Mouse (Mus musculus): Measurements from ENCODE around the gene Acot1. TPM values are rescaled to one million over a fixed set of nuclear protein-coding genes. Genes with fewer than 3 reads are reported as not detected.

Gene Acot1
- total and polyA plus RNA-seq, 3 experiments = 0.42 TPM; not detected in 2

DNA sequence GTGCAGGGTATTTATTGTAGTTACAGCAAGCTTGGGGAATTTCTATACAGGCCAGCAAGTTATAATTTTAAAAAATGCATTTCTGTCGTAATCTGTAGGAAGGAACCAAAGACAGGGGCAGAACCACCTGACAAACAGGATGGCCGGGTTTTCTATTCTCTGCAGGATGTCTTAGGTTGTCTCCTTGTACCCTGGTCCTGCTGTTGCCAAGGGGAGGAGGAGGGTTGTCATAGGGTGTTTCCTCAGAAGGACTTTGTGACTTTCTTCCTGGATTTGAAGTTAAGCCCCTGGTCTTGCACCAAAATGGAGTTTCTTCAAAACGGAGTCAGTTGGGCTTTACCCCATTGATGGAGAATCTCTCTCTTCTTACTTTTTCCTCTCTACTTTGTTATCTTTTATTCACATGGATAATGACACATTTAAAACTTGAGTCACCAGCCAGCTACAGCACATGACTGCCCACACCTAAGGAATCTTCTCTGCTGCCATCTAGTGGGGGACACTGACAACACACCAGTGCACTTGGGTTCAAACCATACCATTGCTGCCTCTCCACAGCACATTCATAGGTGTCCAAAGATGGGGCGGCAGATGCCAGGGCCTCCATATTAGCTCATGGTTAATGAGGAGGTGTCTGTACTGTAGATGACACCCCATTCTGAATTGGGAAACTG lies 21.5 kb downstream of the Acot1 start:
- H3K9ac ChIP-seq (ENCODE audit: insufficient read depth, low read depth) = no peak overlapping the region
- no peaks in the 10 kb centered on the region for H3K27me3 ChIP-seq (replicated peaks)
- in situ Hi-C loops (cut with MboI; ENCODE audit: low pct_ligation_motif_present, low pct_unique_long_range_greater_than_20kb, low sequenced_read_pairs) (no loop called here), dilution Hi-C loops (cut with MboI; ENCODE audit: extremely low pct_ligation_motif_present, extremely low pct_unique_long_range_greater_than_20kb, low sequenced_read_pairs) (no loop called here)
- H3K79me2 ChIP-seq (replicated peaks; ENCODE audit: control insufficient read depth, extremely low read depth, insufficient read depth, poor library complexity, severe bottlenecking) = no peaks in the 10 kb centered on the region
- no peaks in the 10 kb centered on the region for H3K9me3 ChIP-seq (replicated peaks; ENCODE audit: low read length)
- TF ChIP-seq PAX5 (IDR thresholded peaks at IDR 0.05; ENCODE audit: low read length) (no peak), E2F4 (IDR thresholded peaks at IDR 0.05; ENCODE audit: insufficient replicate concordance, low read depth, low read length) (no peak), RCOR1 (conservative IDR thresholded peaks at IDR 0.05; ENCODE audit: low read depth, low read length) (no peak), TBP (conservative IDR thresholded peaks at IDR 0.05; ENCODE audit: low read depth, low read length) (no peak), JUND (conservative IDR thresholded peaks at IDR 0.05; ENCODE audit: low read depth, low read length) (no peak), ZMIZ1 (IDR thresholded peaks at IDR 0.05; ENCODE audit: low read depth, low read length) (no peak), BHLHE40 (IDR thresholded peaks at IDR 0.05; ENCODE audit: low read depth, low read length) (peak; percentile 82), JUN (IDR thresholded peaks at IDR 0.05; ENCODE audit: insufficient read depth, low read depth, low read length) (no peak), ZC3H11A (IDR thresholded peaks at IDR 0.05; ENCODE audit: low read depth, low read length) (peak; percentile 32; the same call in 1 of the 2 replicates), MEF2A (IDR thresholded peaks at IDR 0.05; ENCODE audit: borderline replicate concordance, low read depth, low read length) (no peak), MAX (IDR thresholded peaks at IDR 0.05; ENCODE audit: low read length) (peak; percentile 63), CHD1 (IDR thresholded peaks at IDR 0.05; ENCODE audit: low read depth, low read length) (no peak), EP300 (IDR thresholded peaks at IDR 0.05; ENCODE audit: low read length) (no peak), CHD2 (IDR thresholded peaks at IDR 0.05; ENCODE audit: low read length) (no peak), KAT2A (IDR thresholded peaks at IDR 0.05; ENCODE audit: insufficient replicate concordance, low read length) (no peak), USF2 (conservative IDR thresholded peaks at IDR 0.05; ENCODE audit: low read depth, low read length) (no peak), SIN3A (IDR thresholded peaks at IDR 0.05; ENCODE audit: low read length) (peak; percentile 28; the same call in 1 of the 2 replicates), MYC (IDR thresholded peaks at IDR 0.05; ENCODE audit: low read depth, low read length) (peak; percentile 86), GABPA (IDR thresholded peaks at IDR 0.05; ENCODE audit: insufficient replicate concordance, low read depth, low read length) (no peak), ELF1 (IDR thresholded peaks at IDR 0.05; ENCODE audit: low read depth, low read length) (no peak), NRF1 (IDR thresholded peaks at IDR 0.05; ENCODE audit: low read depth, low read length) (no peak), TCF12 (IDR thresholded peaks at IDR 0.05; ENCODE audit: low read depth, low read length) (no peak), MXI1 (IDR thresholded peaks at IDR 0.05; ENCODE audit: low read depth, low read length) (peak; percentile 42; the same call in 1 of the 2 replicates), NELFE (IDR thresholded peaks at IDR 0.05; ENCODE audit: low read depth, low read length) (no peak), ZKSCAN1 (IDR thresholded peaks at IDR 0.05; ENCODE audit: borderline replicate concordance, low read depth, low read length) (no peak), ZNF384 (IDR thresholded peaks at IDR 0.05; ENCODE audit: low read depth, low read length) (no peak), POLR2AphosphoS2 (IDR thresholded peaks at IDR 0.05; ENCODE audit: low read depth, low read length) (no peak), SMC3 (IDR thresholded peaks at IDR 0.05; ENCODE audit: low read depth, low read length) (peak; percentile 92), HCFC1 (IDR thresholded peaks at IDR 0.05; ENCODE audit: low read depth, low read length) (no peak), CTCF (conservative IDR thresholded peaks at IDR 0.05 in 1 of 2, IDR thresholded peaks at IDR 0.05 in 1 of 2; ENCODE audit: low read depth in 2 of 2, low read length in 2 of 2) (peak; percentile 87 to 89), IRF4 (IDR thresholded peaks at IDR 0.05; ENCODE audit: low read depth, low read length) (no peak; the same call in 1 of the 2 replicates), MAZ (IDR thresholded peaks at IDR 0.05; ENCODE audit: low read depth, low read length) (0 out of 2 replicates have a peak, but pooled peaks have one; percentile 43), ETS1 (conservative IDR thresholded peaks at IDR 0.05; ENCODE audit: low read depth, low read length) (no peak), POLR2A (IDR thresholded peaks at IDR 0.05; ENCODE audit: low read depth, low read length) (no peak), RAD21 (IDR thresholded peaks at IDR 0.05; ENCODE audit: low read depth, low read length) (peak; percentile 71), UBTF (IDR thresholded peaks at IDR 0.05; ENCODE audit: low read depth, low read length) (no peak), USF1 (IDR thresholded peaks at IDR 0.05; ENCODE audit: low read depth, low read length) (peak; percentile 43; the same call in 1 of the 2 replicates), MAFK (IDR thresholded peaks at IDR 0.05; ENCODE audit: insufficient replicate concordance, low read length) (no peak; the same call in 1 of the 2 replicates)
- H3K36me3 ChIP-seq (replicated peaks in 1 of 2; ENCODE audit: control insufficient read depth in 1 of 2, insufficient read depth in 1 of 2, low read length in 1 of 2) = no peaks in the 10 kb centered on the region
- H3K4me2 ChIP-seq (ENCODE audit: insufficient read depth, low read depth, poor library complexity, severe bottlenecking) = no peak overlapping the region
- H3K27ac ChIP-seq (ENCODE audit: insufficient read depth, low read depth) = no peak overlapping the region
- no peak overlapping the region for H3K4me3 ChIP-seq (replicated peaks in 1 of 3; ENCODE audit: low read depth in 2 of 3, low read length in 2 of 3, poor library complexity in 1 of 3)
- peaks cover 2 to 8% of the 10 kb centered on the region in 2 experiments; a peak in 3 of 4 replicates for H3K4me1 ChIP-seq (ENCODE audit: control insufficient read depth in 1 of 2, insufficient read depth in 2 of 2)
- peak; percentile 82 for DNase-seq (ENCODE audit: extremely low read depth)

Measured in CH12.LX (cell line).